Mouse (Mus musculus) brain, embryonic 14.5 days (tissue): ENCODE data around the gene Marveld1.

Experiments
- CTCF ChIP-seq: fragments of 200-500 bp; IDR thresholded peaks from 2 replicates; pipeline ENCODE4 v1.5.1; 2012; ENCODE audit warnings: inconsistent platforms, mild to moderate bottlenecking, moderate library complexity, borderline replicate concordance; ENCODE audit not compliant: insufficient read depth, insufficient read length; ENCODE audit errors: extremely low read depth
- POLR2A ChIP-seq: fragments of 200-500 bp; IDR thresholded peaks from 2 replicates; pipeline ENCODE4 v1.6.1; 2012; ENCODE audit warnings: mild to moderate bottlenecking, inconsistent platforms, borderline replicate concordance; ENCODE audit not compliant: poor library complexity, insufficient read depth, insufficient read length, severe bottlenecking; ENCODE audit errors: extremely low read depth

- no peak for TF ChIP-seq CTCF
- TF ChIP-seq POLR2A = no peak
These were observed 5.2 kb upstream of the Marveld1 start for GRCm38 (mm10) chr19:42141998-42142397.
